Mouse (Mus musculus) bone marrow, adult 2 months (tissue): ENCODE measurements around the gene Carns1. TPM values are rescaled to one million over a fixed set of nuclear protein-coding genes. Genes with fewer than 3 reads are reported as not detected.
"Not testable (repeated sequence)": the region's sequence is repeated elsewhere in the genome, so short reads cannot be mapped to it uniquely, and the experiment has no call there.

Experiments used
- H3K27ac ChIP-seq: fragments of 200-500 bp; 2 replicates; pipeline ENCODE4 v1.5.1; 2012; ENCODE audit warnings: low read depth, mild to moderate bottlenecking, control low read depth, inconsistent platforms, low read length; ENCODE audit not compliant: control insufficient read depth, poor library complexity, insufficient read depth
- H3K4me1 ChIP-seq: fragments of 200-500 bp; 2 replicates; pipeline ENCODE4 v1.6.1; 2011; ENCODE audit warnings: low read length; ENCODE audit not compliant: control insufficient read depth, insufficient read depth
- H3K4me3 ChIP-seq: fragments of 200-500 bp; replicated peaks from 2 replicates; pipeline ENCODE3; 2011; ENCODE audit warnings: mild to moderate bottlenecking, low read depth, low read length, control low read depth; ENCODE audit not compliant: control insufficient read depth
- CTCF ChIP-seq: fragments of 200-500 bp; IDR thresholded peaks from 2 replicates; pipeline ENCODE4 v1.5.1; 2011; ENCODE audit warnings: low read length, control low read depth; ENCODE audit not compliant: control insufficient read depth, insufficient read depth
- POLR2A ChIP-seq: fragments of 200-500 bp; IDR thresholded peaks from 2 replicates; pipeline ENCODE4 v1.6.1; 2011; ENCODE audit warnings: low read depth, mild to moderate bottlenecking, control low read depth, low read length, borderline replicate concordance; ENCODE audit not compliant: control insufficient read depth
- WGBS: fragments of 180-500 bp; shearing (Covaris S2); methylation state at CpG from one replicate; pipeline ENCODE4 v1.1.7; 2018; 5-methylcytosine and 5-hydroxymethylcytosine counted together
- polyA plus RNA-seq: library from polyadenylated mRNA; stranded (reverse); fragments of >200 nt; gene quantifications from 2 replicates; pipeline ENCODE4 v1.2.4, GENCODE M21; 2011; ENCODE audit warnings: low replicate concordance; ENCODE audit not compliant: missing spikeins, insufficient read depth, insufficient read length

The Carns1 gene
- polyA plus RNA-seq, 1 experiment = 52.9 TPM

DNA sequence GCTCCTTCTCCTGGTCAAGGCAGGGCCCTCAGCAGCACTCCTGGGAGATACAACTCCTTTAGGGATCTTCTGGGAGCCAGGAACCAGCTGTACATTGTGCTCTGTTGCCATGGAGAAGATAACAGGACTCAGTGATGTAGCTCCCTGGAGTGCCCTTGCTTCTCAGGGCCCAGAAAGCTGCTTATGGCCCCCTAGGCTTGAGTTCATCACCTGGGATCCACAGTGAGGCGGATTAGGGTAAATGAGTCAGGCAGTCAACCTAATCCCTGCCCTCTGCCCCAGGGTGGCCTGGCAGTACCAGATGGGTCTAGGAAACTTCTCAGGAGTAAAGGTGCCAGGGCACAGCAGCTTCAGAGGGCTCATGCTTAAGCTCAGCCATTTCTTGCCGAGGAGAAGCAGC is 35.8 kb downstream of the Carns1 start, which contains the start of gene Gpr152:
TSS of gene Gpr152 (plus strand) at position 342 of the 400 bp plus-strand sequence.
- Histone ChIP-seq H3K27ac (no peak within 1 kb of the TSS), H3K4me1 (peaks cover 2% of the 10 kb centered on the region), H3K4me3 (no peak within 1 kb of the TSS)
- WGBS = 81% methylated on average over 2 of the region's 2 CpGs
- no peak for TF ChIP-seq POLR2A

DNA sequence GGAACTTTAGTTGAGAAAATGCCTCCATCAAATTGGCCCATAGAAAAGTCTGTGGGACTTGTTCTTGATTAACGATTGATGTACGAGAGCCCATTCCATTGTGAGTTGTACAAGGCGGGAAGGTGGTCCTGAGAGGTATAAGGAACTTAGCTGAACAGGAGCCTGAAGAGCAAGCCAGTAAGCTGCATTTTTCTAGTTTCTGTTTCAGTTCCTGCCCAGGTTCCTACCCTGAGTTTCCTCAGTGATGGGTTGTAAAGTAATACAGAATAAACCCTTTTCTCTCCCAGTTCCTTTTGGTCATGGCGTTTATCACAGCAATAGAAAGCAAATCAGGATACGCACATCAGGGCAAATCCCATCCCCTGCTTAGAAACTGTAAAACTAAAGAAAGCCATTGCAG is 37.4 kb downstream of the Carns1 start:
- Histone ChIP-seq H3K4me1 (peaks cover under 1% of the 10 kb centered on the region), H3K27ac (no peak overlapping the region), H3K4me3 (no peak overlapping the region)
- 40% methylated on average over 5 of the region's 5 CpGs for WGBS
- TF ChIP-seq CTCF (no peak), POLR2A (no peak)

DNA sequence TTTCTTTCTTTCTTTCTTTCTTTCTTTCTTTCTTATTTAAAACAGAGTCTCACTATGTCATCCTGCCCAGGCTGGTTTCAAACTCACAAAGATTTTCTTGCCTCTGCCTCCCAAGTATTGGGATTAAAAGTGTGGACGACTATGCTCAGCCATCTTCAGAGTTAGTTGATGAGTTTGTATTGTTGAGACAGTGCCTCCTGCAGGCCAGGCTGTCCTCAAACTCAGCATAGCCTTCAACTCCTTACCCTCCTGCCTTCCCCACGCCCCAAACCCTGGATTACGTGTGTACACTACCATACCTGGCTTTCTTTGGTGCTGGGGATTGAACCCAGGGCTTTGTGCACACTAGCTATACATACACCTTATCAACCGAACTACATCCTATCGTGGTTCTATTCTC is 38.8 kb downstream of the Carns1 start:
- Histone ChIP-seq H3K4me3 (no peak overlapping the region), H3K27ac (no peak overlapping the region), H3K4me1 (no peaks in the 10 kb centered on the region; the same call in none of the 2 replicates)
- TF ChIP-seq CTCF (peak; percentile 32; the same call in 1 of the 2 replicates), POLR2A (no peak)
- 80% methylated on average over 5 of the region's 5 CpGs for WGBS

- peak; percentile 55; the same call in 1 of the 2 replicates for TF ChIP-seq CTCF
- not testable (repeated sequence) for H3K4me3 ChIP-seq, H3K4me1 ChIP-seq, H3K27ac ChIP-seq
- WGBS = 14% methylated on average over 8 of the region's 8 CpGs
These were observed 39.3 kb downstream of the Carns1 start for GRCm38 (mm10) chr19:4135963-4136345.

DNA sequence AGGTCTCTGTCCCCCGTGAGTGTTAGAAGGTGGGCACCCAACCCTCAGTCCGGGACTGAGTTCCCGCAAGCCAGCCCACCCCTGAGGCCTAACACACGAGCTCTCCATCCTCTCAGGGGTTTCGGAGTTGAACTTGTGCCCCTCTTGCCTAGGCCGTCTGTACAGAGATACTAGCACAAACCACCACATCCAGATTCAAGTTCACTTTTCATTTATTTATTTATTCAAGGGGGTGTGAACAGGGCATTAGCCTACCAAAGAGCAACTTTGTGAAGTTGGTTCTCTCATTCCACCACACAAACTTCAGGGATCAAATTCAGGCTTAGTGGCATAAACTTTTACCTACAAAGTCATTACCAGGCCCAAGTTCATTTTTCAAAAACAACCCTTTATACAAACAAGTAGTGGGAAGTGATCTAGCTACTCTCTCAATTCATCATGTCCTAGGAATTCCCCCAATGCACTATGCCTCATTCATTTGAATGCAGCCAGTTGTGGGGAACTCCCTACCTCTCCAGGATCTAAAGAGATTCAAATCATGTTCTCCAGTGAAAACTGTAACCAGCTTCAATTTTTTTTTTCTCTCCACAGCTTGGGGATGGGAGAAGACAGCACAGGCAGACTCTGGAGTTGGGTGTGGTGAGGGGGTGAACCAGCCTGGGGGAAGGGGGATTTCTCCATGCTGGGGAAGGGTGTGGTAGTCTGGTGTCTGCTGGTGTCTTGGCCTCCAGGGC is 39.9 kb downstream of the Carns1 start:
- 91% methylated on average over 6 of the region's 6 CpGs for WGBS
- H3K4me1 ChIP-seq, H3K4me3 ChIP-seq: not testable (repeated sequence)
- H3K27ac ChIP-seq = peak overlapping the region; percentile 58

GRCm38 (mm10) chr19:4134354-4134753 is 40.9 kb downstream of the Carns1 start:
- Histone ChIP-seq H3K4me3 (no peak overlapping the region), H3K27ac (no peak overlapping the region), H3K4me1 (no peaks in the 10 kb centered on the region; the same call in none of the 2 replicates)
- no peak for TF ChIP-seq CTCF
- no peak for TF ChIP-seq POLR2A
- WGBS = 88% methylated on average over 4 of the region's 4 CpGs

- Histone ChIP-seq H3K27ac (peak overlapping the region; percentile 47), H3K4me3 (no peak overlapping the region), H3K4me1 (peaks cover 3% of the 10 kb centered on the region; the same call in 1 of the 2 replicates)
- TF ChIP-seq POLR2A = no peak
- peak; percentile 47; the same call in 1 of the 2 replicates for TF ChIP-seq CTCF
- 93% methylated on average over 2 of the region's 2 CpGs for WGBS
These were observed 43.5 kb downstream of the Carns1 start for GRCm38 (mm10) chr19:4131768-4132167.

DNA sequence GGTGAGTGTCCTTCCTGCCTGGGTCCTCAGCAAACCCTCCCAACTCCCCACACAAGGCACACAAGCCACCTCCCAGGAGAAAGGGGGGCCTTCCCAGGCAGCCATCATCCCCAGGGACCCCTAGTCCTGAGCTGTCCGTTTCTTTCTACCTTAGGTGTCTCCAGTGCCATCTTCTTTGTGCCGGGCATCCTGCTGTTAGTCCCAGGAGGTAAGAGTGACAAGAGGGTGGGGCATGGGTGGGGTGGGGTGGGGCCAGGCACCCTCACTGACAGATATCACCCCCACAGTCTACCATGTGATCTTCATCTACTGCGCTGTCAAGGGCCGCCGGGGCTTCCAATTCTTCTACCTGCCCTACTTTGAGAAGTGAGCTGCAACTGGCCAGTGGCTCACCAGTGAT is 44.2 kb downstream of the Carns1 start:
- Histone ChIP-seq H3K4me1 (peaks cover 4% of the 10 kb centered on the region; the same call in 1 of the 2 replicates), H3K27ac (peak overlapping the region; percentile 57), H3K4me3 (peak overlapping the region; percentile 69)
- TF ChIP-seq POLR2A (peak; percentile 39; the same call in 1 of the 2 replicates), CTCF (no peak)
- WGBS = 53% methylated on average over 5 of the region's 5 CpGs

DNA sequence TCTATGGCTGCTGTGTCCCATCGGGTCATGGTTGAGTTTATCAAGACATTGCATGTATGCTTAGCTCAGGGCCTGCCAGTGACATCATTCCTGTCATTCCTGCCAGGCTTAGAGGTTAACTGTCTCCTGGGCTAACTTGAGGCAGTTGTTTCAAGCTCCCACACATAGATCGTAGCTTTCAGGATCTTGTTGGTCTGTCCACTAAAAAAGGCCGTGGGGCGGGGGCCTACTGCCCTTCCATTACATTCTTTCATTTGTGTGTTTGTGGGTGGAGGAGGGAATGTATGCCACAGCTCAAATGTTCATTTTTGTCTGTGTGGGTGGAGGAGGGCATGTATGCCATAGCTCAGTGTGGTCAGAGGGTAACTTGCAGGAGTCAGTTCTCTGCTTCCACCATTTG is 45.2 kb downstream of the Carns1 start:
- H3K4me3 ChIP-seq = peak overlapping the region; percentile 35
- H3K27ac ChIP-seq = peak overlapping the region; percentile 40
- TF ChIP-seq CTCF = no peak
- no peak for TF ChIP-seq POLR2A
- peaks cover 4% of the 10 kb centered on the region; the same call in 1 of the 2 replicates for H3K4me1 ChIP-seq
- 78% methylated on average over 4 of the region's 4 CpGs for WGBS
